Mouse (Mus musculus): ENCODE measurements around the gene Myh11.

The Myh11 gene

GRCm38 (mm10) chr16:14265203-14265920, 25.8 kb downstream of the Myh11 start:
- DNase-seq, result peak in 1 of 2 experiments; percentile 4

GRCm38 (mm10) chr16:14264504-14264903, 26.7 kb downstream of the Myh11 start:
- DNase-seq, result no peak

- no peak for DNase-seq
Observed at GRCm38 (mm10) chr16:14263241-14263640, 27.9 kb downstream of the Myh11 start.

- no peak for DNase-seq
Observed at GRCm38 (mm10) chr16:14262410-14262809, 28.8 kb downstream of the Myh11 start.

GRCm38 (mm10) chr16:14258856-14259255, 32.3 kb downstream of the Myh11 start:
- DNase-seq, result no peak

GRCm38 (mm10) chr16:14253586-14253985, 37.6 kb downstream of the Myh11 start:
- DNase-seq, result no peak

- no peak for DNase-seq
Observed at GRCm38 (mm10) chr16:14252877-14253276, 38.3 kb downstream of the Myh11 start.

GRCm38 (mm10) chr16:14249913-14250312, 41.3 kb downstream of the Myh11 start:
- no peak for DNase-seq

GRCm38 (mm10) chr16:14242553-14242952, 48.6 kb downstream of the Myh11 start:
- no peak for DNase-seq

GRCm38 (mm10) chr16:14242059-14242458, 49.1 kb downstream of the Myh11 start:
- no peak for DNase-seq

- DNase-seq, result peak; percentile 60 to 73
Observed at GRCm38 (mm10) chr16:14237100-14237723, 54.0 kb downstream of the Myh11 start.

- DNase-seq, result no peak
Observed at GRCm38 (mm10) chr16:14215156-14215555, 76.0 kb downstream of the Myh11 start.

- no peak for DNase-seq
Observed at GRCm38 (mm10) chr16:14198798-14199197, 92.4 kb downstream of the Myh11 start.

GRCm38 (mm10) chr16:14195427-14195826, 95.7 kb downstream of the Myh11 start:
- peak; percentile 53 to 75 for DNase-seq

GRCm38 (mm10) chr16:14194164-14194950, 96.8 kb downstream of the Myh11 start:
- DNase-seq, result no peak

- DNase-seq, result no peak
Observed at GRCm38 (mm10) chr16:14185516-14185915, 105.7 kb downstream of the Myh11 start.

GRCm38 (mm10) chr16:14183856-14184255, 107.3 kb downstream of the Myh11 start:
- DNase-seq, result no peak

GRCm38 (mm10) chr16:14182360-14182759, 108.8 kb downstream of the Myh11 start:
- DNase-seq, result no peak

- no peak for DNase-seq
Observed at GRCm38 (mm10) chr16:14180163-14180733, 110.9 kb downstream of the Myh11 start.

GRCm38 (mm10) chr16:14178041-14178440, 113.1 kb downstream of the Myh11 start:
- no peak for DNase-seq

GRCm38 (mm10) chr16:14169706-14170105, 121.5 kb downstream of the Myh11 start:
- DNase-seq, result no peak

GRCm38 (mm10) chr16:14166490-14166889, 124.7 kb downstream of the Myh11 start:
- DNase-seq, result no peak

GRCm38 (mm10) chr16:14163731-14164130, 127.4 kb downstream of the Myh11 start:
- DNase-seq, result no peak
